Mouse (Mus musculus): ENCODE measurements at regions not wholly inside any gene's neighbourhood (a gene's known extent, or its start where the extent isn't known, plus 50 kb on each side); places are given as distances from the start of the nearest gene placed in this dataset.

GRCm38 (mm10) chr9:85439664-85440063, 112.5 kb upstream of the Tent5a start:
- no peaks in the 10 kb centered on the region for H3K9me3 ChIP-seq
- TF ChIP-seq GATA1 (IDR thresholded peaks at IDR 0.05; ENCODE audit: borderline replicate concordance, low read length) (no peak), FLI1 (IDR thresholded peaks at IDR 0.05; ENCODE audit: low read length) (no peak)
- H3K36me3 ChIP-seq (replicated peaks; ENCODE audit: low read length), result no peaks in the 10 kb centered on the region
- no peaks in the 10 kb centered on the region for H3K27me3 ChIP-seq (replicated peaks)
- no peaks in the 10 kb centered on the region for H3K4me1 ChIP-seq
- H3K4me3 ChIP-seq (replicated peaks), result no peak overlapping the region

- Histone ChIP-seq H3K27me3 (replicated peaks) (no peaks in the 10 kb centered on the region), H3K9me3 (no peaks in the 10 kb centered on the region), H3K4me1 (no peaks in the 10 kb centered on the region), H3K36me3 (replicated peaks; ENCODE audit: low read length) (no peaks in the 10 kb centered on the region), H3K4me3 (replicated peaks) (no peak overlapping the region)
- TF ChIP-seq FLI1 (IDR thresholded peaks at IDR 0.05; ENCODE audit: low read length) (no peak), GATA1 (IDR thresholded peaks at IDR 0.05; ENCODE audit: borderline replicate concordance, low read length) (no peak)
Observed at GRCm38 (mm10) chr9:85432220-85432619, 105.1 kb upstream of the Tent5a start.

GRCm38 (mm10) chr9:85426809-85427208, 99.7 kb upstream of the Tent5a start:
- no peak overlapping the region for H3K4me3 ChIP-seq (replicated peaks)
- H3K36me3 ChIP-seq (replicated peaks; ENCODE audit: low read length), result no peaks in the 10 kb centered on the region
- no peaks in the 10 kb centered on the region for H3K4me1 ChIP-seq
- no peaks in the 10 kb centered on the region for H3K9me3 ChIP-seq
- TF ChIP-seq GATA1 (IDR thresholded peaks at IDR 0.05; ENCODE audit: borderline replicate concordance, low read length) (no peak), FLI1 (IDR thresholded peaks at IDR 0.05; ENCODE audit: low read length) (no peak)
- no peaks in the 10 kb centered on the region for H3K27me3 ChIP-seq (replicated peaks)

- no peaks in the 10 kb centered on the region for H3K4me1 ChIP-seq
- no peak for TF ChIP-seq GATA1 (IDR thresholded peaks at IDR 0.05; ENCODE audit: borderline replicate concordance, low read length)
- no peak for TF ChIP-seq FLI1 (IDR thresholded peaks at IDR 0.05; ENCODE audit: low read length)
- no peaks in the 10 kb centered on the region for H3K36me3 ChIP-seq (replicated peaks; ENCODE audit: low read length)
- no peaks in the 10 kb centered on the region for H3K27me3 ChIP-seq (replicated peaks)
- H3K4me3 ChIP-seq (replicated peaks), result no peak overlapping the region
- H3K9me3 ChIP-seq, result no peaks in the 10 kb centered on the region
Observed at GRCm38 (mm10) chr9:85423908-85424307, 96.8 kb upstream of the Tent5a start.

GRCm38 (mm10) chr9:85414391-85414790, 87.2 kb upstream of the Tent5a start:
- no peak overlapping the region for H3K4me3 ChIP-seq (replicated peaks)
- peaks cover 7% of the 10 kb centered on the region for H3K4me1 ChIP-seq
- TF ChIP-seq GATA1 (IDR thresholded peaks at IDR 0.05; ENCODE audit: borderline replicate concordance, low read length), result no peak
- TF ChIP-seq FLI1 (IDR thresholded peaks at IDR 0.05; ENCODE audit: low read length), result no peak
- no peaks in the 10 kb centered on the region for H3K27me3 ChIP-seq (replicated peaks)
- no peaks in the 10 kb centered on the region for H3K9me3 ChIP-seq
- no peaks in the 10 kb centered on the region for H3K36me3 ChIP-seq (replicated peaks; ENCODE audit: low read length)

GRCm38 (mm10) chr9:85413813-85414212, 86.7 kb upstream of the Tent5a start:
- TF ChIP-seq FLI1 (IDR thresholded peaks at IDR 0.05; ENCODE audit: low read length), result no peak
- no peak for TF ChIP-seq GATA1 (IDR thresholded peaks at IDR 0.05; ENCODE audit: borderline replicate concordance, low read length)
- Histone ChIP-seq H3K27me3 (replicated peaks) (no peaks in the 10 kb centered on the region), H3K4me1 (peaks cover 7% of the 10 kb centered on the region), H3K36me3 (replicated peaks; ENCODE audit: low read length) (no peaks in the 10 kb centered on the region), H3K4me3 (replicated peaks) (no peak overlapping the region), H3K9me3 (no peaks in the 10 kb centered on the region)

GRCm38 (mm10) chr9:85410643-85411296, 83.6 kb upstream of the Tent5a start:
- H3K27me3 ChIP-seq (replicated peaks), result no peaks in the 10 kb centered on the region
- TF ChIP-seq GATA1 (IDR thresholded peaks at IDR 0.05; ENCODE audit: borderline replicate concordance, low read length) (no peak), FLI1 (IDR thresholded peaks at IDR 0.05; ENCODE audit: low read length) (no peak)

GRCm38 (mm10) chr9:85409974-85410506, 82.9 kb upstream of the Tent5a start:
- TF ChIP-seq GATA1 (IDR thresholded peaks at IDR 0.05; ENCODE audit: borderline replicate concordance, low read length) (no peak), FLI1 (IDR thresholded peaks at IDR 0.05; ENCODE audit: low read length) (no peak)
- Histone ChIP-seq H3K36me3 (replicated peaks; ENCODE audit: low read length) (no peaks in the 10 kb centered on the region), H3K4me1 (peaks cover 7% of the 10 kb centered on the region), H3K9me3 (no peaks in the 10 kb centered on the region), H3K27me3 (replicated peaks) (no peaks in the 10 kb centered on the region), H3K4me3 (replicated peaks) (no peak overlapping the region)

More at GRCm38 (mm10) chr9:85410643-85411296, 83.6 kb upstream of the Tent5a start:
- Histone ChIP-seq H3K4me1 (peaks cover 7% of the 10 kb centered on the region), H3K36me3 (replicated peaks; ENCODE audit: low read length) (no peaks in the 10 kb centered on the region), H3K4me3 (replicated peaks) (peak overlapping the region; percentile 62), H3K9me3 (no peaks in the 10 kb centered on the region)

GRCm38 (mm10) chr9:85408461-85408860, 81.3 kb upstream of the Tent5a start:
- H3K27me3 ChIP-seq (replicated peaks), result no peaks in the 10 kb centered on the region
- no peak overlapping the region for H3K4me3 ChIP-seq (replicated peaks)
- no peaks in the 10 kb centered on the region; the same call in 1 of the 2 replicates for H3K9me3 ChIP-seq
- no peaks in the 10 kb centered on the region for H3K36me3 ChIP-seq (replicated peaks; ENCODE audit: low read length)
- TF ChIP-seq GATA1 (IDR thresholded peaks at IDR 0.05; ENCODE audit: borderline replicate concordance, low read length), result no peak
- no peak for TF ChIP-seq FLI1 (IDR thresholded peaks at IDR 0.05; ENCODE audit: low read length)
- peaks cover 7% of the 10 kb centered on the region for H3K4me1 ChIP-seq

GRCm38 (mm10) chr9:85407592-85407991, 80.4 kb upstream of the Tent5a start:
- H3K4me3 ChIP-seq (replicated peaks), result no peak overlapping the region
- H3K4me1 ChIP-seq, result peaks cover 7% of the 10 kb centered on the region
- H3K27me3 ChIP-seq (replicated peaks), result no peaks in the 10 kb centered on the region
- no peaks in the 10 kb centered on the region for H3K36me3 ChIP-seq (replicated peaks; ENCODE audit: low read length)
- no peaks in the 10 kb centered on the region; the same call in 1 of the 2 replicates for H3K9me3 ChIP-seq
- TF ChIP-seq FLI1 (IDR thresholded peaks at IDR 0.05; ENCODE audit: low read length), result no peak
- TF ChIP-seq GATA1 (IDR thresholded peaks at IDR 0.05; ENCODE audit: borderline replicate concordance, low read length), result no peak

Measured in megakaryocyte, embryonic 14.5 days (primary cell).